Mouse (Mus musculus): ENCODE measurements around the gene Otud7a. TPM values are rescaled to one million over a fixed set of nuclear protein-coding genes. Genes with fewer than 3 reads are reported as not detected.

The Otud7a gene
- polyA plus RNA-seq (2012; rRNA removed) (0.01 TPM in 2 replicates), polyA plus RNA-seq (2014; fragmentation: Nextera tagmentation; extraction: Ambion mirVana) (0.08 TPM in 1 of 2 replicates, not detected in the other)

DNA sequence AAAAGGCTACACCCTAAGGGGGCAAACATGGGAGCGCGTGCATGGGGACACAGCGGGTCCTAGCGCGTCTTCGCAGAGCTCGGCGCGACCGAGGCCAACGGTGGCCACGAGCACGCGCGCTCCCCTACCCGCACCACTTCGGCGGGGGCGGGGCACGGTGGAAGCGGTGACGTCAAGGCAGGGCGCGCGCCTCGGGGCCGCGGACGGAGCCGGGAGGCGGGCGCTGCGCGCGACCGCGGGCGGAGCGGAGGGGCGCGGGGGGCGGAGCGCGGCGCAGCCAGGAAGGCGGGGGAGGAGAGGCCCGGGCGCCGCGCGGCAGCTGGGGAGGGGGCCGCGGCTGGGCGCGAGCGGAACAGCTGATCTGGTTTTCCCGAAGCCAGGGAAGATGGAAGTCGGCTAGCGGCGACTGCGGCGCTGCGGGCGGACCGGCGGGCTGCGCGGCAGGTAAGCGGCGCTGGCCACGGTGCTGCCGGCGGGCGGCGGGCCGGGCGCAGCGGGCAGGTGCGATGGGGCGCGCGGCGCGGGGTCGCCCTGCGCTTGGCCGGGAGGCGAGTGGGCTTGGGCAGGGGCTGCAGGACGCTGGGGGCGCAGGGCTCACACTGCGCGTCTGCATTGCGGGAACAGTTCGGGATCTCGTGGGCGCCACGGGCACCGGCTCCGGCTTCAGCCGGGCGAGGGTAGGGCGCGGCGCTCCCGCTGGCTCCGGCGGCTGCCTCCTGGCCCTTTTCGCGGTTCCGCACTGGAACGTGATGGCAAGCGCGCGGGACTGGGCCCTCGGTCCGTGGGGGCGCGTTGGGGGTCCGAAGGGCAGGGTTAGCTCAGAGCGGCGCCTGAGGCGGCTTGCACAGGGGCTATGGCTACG lies at the start of gene Otud7a:
TSS of gene Otud7a (plus strand) at position 268 of the 862 bp plus-strand sequence.
- no peaks in the 10 kb centered on the region for H3K9me3 ChIP-seq (ENCODE audit: control insufficient read depth, low read length)
- H3K4me1 ChIP-seq (replicated peaks; ENCODE audit: control insufficient read depth in 2 of 2, insufficient read depth in 2 of 2, low read length in 1 of 2) = no peaks in the 10 kb centered on the region
- H3K36me3 ChIP-seq (replicated peaks; ENCODE audit: control insufficient read depth, insufficient read depth, low read depth) = no peaks in the 10 kb centered on the region
- peak within 1 kb of the TSS; percentile 30 to 47 for H3K4me3 ChIP-seq (ENCODE audit: insufficient read depth in 1 of 2, low read depth in 2 of 2, low read length in 2 of 2)
- H3K9ac ChIP-seq (replicated peaks) = no peak within 1 kb of the TSS
- H3K27ac ChIP-seq = no peak within 1 kb of the TSS
- 1% methylated on average over 95 of the region's 123 CpGs for WGBS (ENCODE audit: insufficient replicate concordance)
- DNase-seq (ENCODE audit: low read depth in 3 of 3, low spot score in 3 of 3) (no peak), ATAC-seq (ENCODE audit: insufficient read depth) (no peak)
- TF ChIP-seq CTCF (IDR thresholded peaks at IDR 0.05; ENCODE audit: low read depth) (no peak), EP300 (IDR thresholded peaks at IDR 0.05; ENCODE audit: low read depth) (no peak)
- peak within 1 kb of the TSS; percentile 55 for H3K4me2 ChIP-seq (ENCODE audit: low read depth)
- peaks cover 15% of the 10 kb centered on the region for H3K27me3 ChIP-seq (ENCODE audit: control insufficient read depth, insufficient read depth, low read length)

DNA sequence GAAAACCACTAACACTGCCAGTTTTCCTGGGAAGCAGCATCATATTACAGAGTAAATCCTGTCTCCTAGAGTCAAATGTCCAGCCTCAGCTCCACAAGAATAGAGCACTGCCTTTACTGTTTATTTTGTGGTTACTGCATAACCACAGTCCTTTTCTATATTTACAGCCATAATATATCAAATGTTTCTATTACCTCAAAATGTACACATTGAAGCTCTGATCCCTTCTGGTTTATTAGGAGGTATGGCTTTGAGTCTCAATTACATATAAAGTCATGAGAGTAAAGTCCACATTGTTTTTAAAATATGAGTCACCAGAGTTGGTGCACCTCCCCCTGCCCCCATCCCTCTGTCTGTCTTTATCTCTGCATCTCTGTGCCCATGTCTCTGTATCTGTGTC lies 38.6 kb upstream of the Otud7a start:
- Histone ChIP-seq H3K4me3 (ENCODE audit: insufficient read depth in 1 of 2, low read depth in 2 of 2, low read length in 2 of 2) (no peak overlapping the region), H3K9me3 (ENCODE audit: control insufficient read depth, low read length) (no peaks in the 10 kb centered on the region), H3K4me2 (ENCODE audit: low read depth) (no peak overlapping the region), H3K4me1 (replicated peaks; ENCODE audit: control insufficient read depth in 2 of 2, insufficient read depth in 2 of 2, low read length in 1 of 2) (no peaks in the 10 kb centered on the region), H3K27me3 (ENCODE audit: control insufficient read depth, insufficient read depth, low read length) (no peaks in the 10 kb centered on the region), H3K36me3 (replicated peaks; ENCODE audit: control insufficient read depth, insufficient read depth, low read depth) (no peaks in the 10 kb centered on the region), H3K27ac (no peak overlapping the region), H3K9ac (replicated peaks) (no peak overlapping the region)
- DNase-seq (ENCODE audit: low read depth in 3 of 3, low spot score in 3 of 3) (no peak), ATAC-seq (ENCODE audit: insufficient read depth) (no peak)
- TF ChIP-seq EP300 (IDR thresholded peaks at IDR 0.05; ENCODE audit: low read depth) (no peak), CTCF (IDR thresholded peaks at IDR 0.05; ENCODE audit: low read depth) (no peak)

DNA sequence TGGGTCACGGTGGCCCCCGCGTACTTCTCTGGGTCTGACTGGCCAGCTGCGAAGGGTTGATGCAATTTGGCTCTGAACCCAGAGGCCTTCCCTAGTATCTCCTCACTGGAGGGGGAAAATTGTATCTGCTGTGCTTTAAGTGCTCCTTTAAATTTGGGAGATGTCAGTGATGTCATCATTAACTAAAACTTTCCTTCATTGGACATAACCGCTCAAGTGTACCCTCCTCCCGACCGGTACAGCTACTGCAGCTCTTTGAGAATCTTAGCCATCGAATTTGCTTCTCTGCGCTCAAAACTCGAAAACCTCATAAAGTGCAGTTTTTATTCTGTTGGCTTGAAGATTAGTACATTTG lies 772 bp downstream of the Otud7a start:
- no peak overlapping the region for H3K27ac ChIP-seq
- no peak overlapping the region; the same call in 1 of the 2 replicates for H3K4me2 ChIP-seq (ENCODE audit: low read depth)
- TF ChIP-seq CTCF (IDR thresholded peaks at IDR 0.05; ENCODE audit: low read depth) (no peak), EP300 (IDR thresholded peaks at IDR 0.05; ENCODE audit: low read depth) (no peak)
- no peaks in the 10 kb centered on the region for H3K4me1 ChIP-seq (replicated peaks; ENCODE audit: control insufficient read depth in 2 of 2, insufficient read depth in 2 of 2, low read length in 1 of 2)
- H3K27me3 ChIP-seq (ENCODE audit: control insufficient read depth, insufficient read depth, low read length) = peaks cover 15% of the 10 kb centered on the region
- H3K36me3 ChIP-seq (replicated peaks; ENCODE audit: control insufficient read depth, insufficient read depth, low read depth) = no peaks in the 10 kb centered on the region
- no peaks in the 10 kb centered on the region for H3K9me3 ChIP-seq (ENCODE audit: control insufficient read depth, low read length)
- 23% methylated on average over 10 of the region's 10 CpGs for WGBS (ENCODE audit: insufficient replicate concordance)
- no peak for DNase-seq (ENCODE audit: low read depth in 3 of 3, low spot score in 3 of 3)
- H3K9ac ChIP-seq (replicated peaks) = no peak overlapping the region
- ATAC-seq (ENCODE audit: insufficient read depth) = no peak
- no peak overlapping the region for H3K4me3 ChIP-seq (ENCODE audit: insufficient read depth in 1 of 2, low read depth in 2 of 2, low read length in 2 of 2)

DNA sequence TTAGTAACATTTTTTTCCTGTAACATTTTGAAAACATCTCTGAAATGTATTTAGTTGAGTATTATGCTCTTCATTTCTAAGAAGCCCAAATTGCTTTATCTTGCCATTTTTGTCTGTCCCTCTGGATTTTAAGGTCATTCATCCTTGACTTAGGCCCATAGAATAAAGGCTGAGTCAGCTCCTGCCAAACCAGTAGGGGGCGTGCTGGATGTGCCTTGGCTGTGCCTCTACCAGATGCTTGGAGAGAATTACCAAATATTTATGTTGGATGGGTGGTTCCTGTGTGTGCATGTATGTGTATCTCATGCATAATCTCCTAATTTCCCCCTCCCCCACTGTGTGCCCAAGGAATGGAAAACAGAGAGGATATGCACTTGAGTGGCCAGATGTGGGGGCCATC lies 2.4 kb downstream of the Otud7a start:
- DNase-seq (ENCODE audit: low read depth in 3 of 3, low spot score in 3 of 3) (no peak), ATAC-seq (ENCODE audit: insufficient read depth) (no peak)
- no peak overlapping the region for H3K4me3 ChIP-seq (ENCODE audit: insufficient read depth in 1 of 2, low read depth in 2 of 2, low read length in 2 of 2)
- H3K27me3 ChIP-seq (ENCODE audit: control insufficient read depth, insufficient read depth, low read length) = peaks cover 15% of the 10 kb centered on the region
- no peak overlapping the region for H3K27ac ChIP-seq
- no peak overlapping the region for H3K9ac ChIP-seq (replicated peaks)
- TF ChIP-seq EP300 (IDR thresholded peaks at IDR 0.05; ENCODE audit: low read depth) (no peak), CTCF (IDR thresholded peaks at IDR 0.05; ENCODE audit: low read depth) (0 out of 2 replicates have a peak, but pooled peaks have one; percentile 10)
- WGBS (ENCODE audit: insufficient replicate concordance) = 25% methylated on average over 1 of the region's 1 CpGs
- H3K4me1 ChIP-seq (replicated peaks; ENCODE audit: control insufficient read depth in 2 of 2, insufficient read depth in 2 of 2, low read length in 1 of 2) = no peaks in the 10 kb centered on the region
- no peaks in the 10 kb centered on the region for H3K36me3 ChIP-seq (replicated peaks; ENCODE audit: control insufficient read depth, insufficient read depth, low read depth)
- no peak overlapping the region for H3K4me2 ChIP-seq (ENCODE audit: low read depth)
- H3K9me3 ChIP-seq (ENCODE audit: control insufficient read depth, low read length) = no peaks in the 10 kb centered on the region

DNA sequence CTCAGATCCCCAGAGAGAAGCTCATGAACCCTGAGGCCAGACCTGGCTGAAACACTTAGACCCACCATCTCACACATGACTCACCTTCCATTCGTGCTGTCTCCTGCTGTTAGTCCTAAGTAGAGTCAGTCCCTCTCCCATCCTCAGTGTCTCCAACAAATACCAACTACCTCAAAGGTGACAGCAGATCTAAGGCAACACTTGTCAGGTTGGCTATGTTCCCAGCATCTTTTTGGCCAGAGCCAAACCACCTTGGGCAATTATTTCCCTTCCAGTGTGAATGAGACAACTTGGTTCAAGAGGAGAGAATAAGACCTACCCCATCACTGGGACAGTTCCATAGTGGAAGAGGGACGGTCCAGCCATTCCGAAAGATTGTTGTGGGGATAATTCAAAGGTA lies 10.7 kb downstream of the Otud7a start:
- Histone ChIP-seq H3K27me3 (ENCODE audit: control insufficient read depth, insufficient read depth, low read length) (no peaks in the 10 kb centered on the region), H3K9me3 (ENCODE audit: control insufficient read depth, low read length) (no peaks in the 10 kb centered on the region), H3K36me3 (replicated peaks; ENCODE audit: control insufficient read depth, insufficient read depth, low read depth) (no peaks in the 10 kb centered on the region), H3K9ac (replicated peaks) (no peak overlapping the region), H3K27ac (no peak overlapping the region), H3K4me1 (replicated peaks; ENCODE audit: control insufficient read depth in 2 of 2, insufficient read depth in 2 of 2, low read length in 1 of 2) (no peaks in the 10 kb centered on the region), H3K4me3 (ENCODE audit: insufficient read depth in 1 of 2, low read depth in 2 of 2, low read length in 2 of 2) (no peak overlapping the region), H3K4me2 (ENCODE audit: low read depth) (no peak overlapping the region)
- no peak for DNase-seq (ENCODE audit: low read depth in 3 of 3, low spot score in 3 of 3)
- 52% methylated on average over 3 of the region's 3 CpGs for WGBS (ENCODE audit: insufficient replicate concordance)
- no peak for TF ChIP-seq EP300 (IDR thresholded peaks at IDR 0.05; ENCODE audit: low read depth)
- no peak for TF ChIP-seq CTCF (IDR thresholded peaks at IDR 0.05; ENCODE audit: low read depth)
- ATAC-seq (ENCODE audit: insufficient read depth) = no peak
